Mouse (Mus musculus): Measurements from ENCODE around the gene Bhmt2.
A peak's percentile ranks its signal among the peaks of the same experiment; 100 is the strongest.

The Bhmt2 gene

GRCm38 (mm10) chr13:93639636-93640035, 34.5 kb downstream of the Bhmt2 start:
- no peak for DNase-seq (ENCODE audit: extremely low spot score)

GRCm38 (mm10) chr13:93637282-93638245, 36.5 kb downstream of the Bhmt2 start, which contains the start of gene Bhmt:
Gene Bhmt (minus strand): TSS chr13:93637961.
- DNase-seq (ENCODE audit: extremely low spot score): no peak

- no peak for DNase-seq (ENCODE audit: extremely low spot score)
These were observed 37.5 kb downstream of the Bhmt2 start for GRCm38 (mm10) chr13:93636561-93636960.

- DNase-seq (ENCODE audit: extremely low spot score): no peak
These were observed 41.2 kb downstream of the Bhmt2 start for GRCm38 (mm10) chr13:93632927-93633326.

GRCm38 (mm10) chr13:93630941-93631705, 43.0 kb downstream of the Bhmt2 start:
- DNase-seq (ENCODE audit: extremely low spot score): no peak

GRCm38 (mm10) chr13:93628861-93629260, 45.2 kb downstream of the Bhmt2 start:
- no peak for DNase-seq (ENCODE audit: extremely low spot score)

GRCm38 (mm10) chr13:93614361-93614948, 59.6 kb downstream of the Bhmt2 start:
- DNase-seq (ENCODE audit: extremely low spot score): no peak

GRCm38 (mm10) chr13:93613771-93614170, 60.3 kb downstream of the Bhmt2 start:
- no peak for DNase-seq (ENCODE audit: extremely low spot score)

GRCm38 (mm10) chr13:93612660-93613607, 61.2 kb downstream of the Bhmt2 start:
- peak; percentile 80 for DNase-seq (ENCODE audit: extremely low spot score)

GRCm38 (mm10) chr13:93608476-93608875, 65.6 kb downstream of the Bhmt2 start:
- DNase-seq (ENCODE audit: extremely low spot score): no peak

- DNase-seq (ENCODE audit: extremely low spot score): no peak
These were observed 66.4 kb downstream of the Bhmt2 start for GRCm38 (mm10) chr13:93607701-93608100.

- no peak for DNase-seq (ENCODE audit: extremely low spot score)
These were observed 67.1 kb downstream of the Bhmt2 start for GRCm38 (mm10) chr13:93606868-93607578.
